Comparison of ENCODE assay signal across 8 mouse cellular contexts in the genomic region with DNA sequence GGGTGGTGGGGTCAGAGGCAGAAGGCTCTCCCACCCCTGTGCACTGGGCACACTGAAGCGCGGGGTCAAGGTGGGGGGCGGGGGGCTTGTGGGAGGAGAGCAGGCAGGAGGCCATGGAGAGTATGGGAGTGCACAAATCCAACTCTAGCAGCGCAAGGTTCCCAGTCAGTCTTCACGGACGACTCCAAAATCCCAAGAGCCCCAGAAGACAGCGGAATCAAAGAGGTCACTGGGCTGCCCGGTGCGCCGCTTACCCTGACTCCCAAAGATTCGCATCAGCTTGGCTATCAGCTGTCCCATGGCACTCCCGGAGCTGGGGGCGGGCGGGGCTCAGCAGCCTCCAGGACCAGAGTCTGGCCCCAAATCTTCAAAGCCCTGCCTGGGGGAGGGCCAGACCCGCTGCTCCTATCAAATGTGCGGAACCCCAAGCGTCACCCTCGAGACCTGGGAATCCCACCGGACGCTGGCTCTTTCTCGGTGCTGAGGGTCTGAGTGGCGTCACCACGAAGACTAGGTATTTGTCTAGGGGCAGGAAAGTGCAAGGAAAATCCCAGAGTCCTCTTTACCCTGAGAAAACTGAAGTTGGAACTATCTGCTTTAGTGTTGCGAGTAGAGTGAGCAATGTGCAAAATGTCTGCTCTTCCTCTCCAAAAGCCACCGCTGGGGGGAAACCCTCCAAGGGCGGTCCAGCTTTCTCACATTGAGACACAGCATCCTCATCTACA. TPM values are rescaled to one million over a fixed set of nuclear protein-coding genes. Genes with fewer than 3 reads are reported as not detected.
DNase-seq lines count a peak whose midpoint lies in the region; ATAC-seq lines count a peak whose summit lies in the region.

Arl5c (minus strand) TSS at position 618 of the 725 bp plus-strand sequence.

- peak; percentile 98 for DNase-seq in heart, adult 11 months
- no peak for DNase-seq in heart, adult 8-10 months (ENCODE audit: low spot score)
- DNase-seq in c-Kit-positive CD71-negative TER-119-negative erythroid progenitor cells, embryonic 14.5 days (ENCODE audit: low read depth), result peak; percentile 58
- no peak for DNase-seq in heart, embryonic 10.5 days (ENCODE audit: low spot score)
- DNase-seq in kidney, postnatal 14 days, result peak; percentile 56
- DNase-seq in splenic B cell, adult 2 months (ENCODE audit: low read depth, low spot score), result peak; percentile 85
- DNase-seq in layer of hippocampus, adult 8-10 months (ENCODE audit: low spot score in 2 of 2), result no peak

- peak; percentile 32; the same call in 1 of the 2 replicates for ATAC-seq in megakaryocyte-erythroid progenitor cell, adult 5-6 weeks (replicated peaks; ENCODE audit: low FRiP score, low TSS enrichment, poor library complexity, severe bottlenecking)

- WGBS in heart, embryonic 10.5 days, result 1% methylated on average over 26 of the region's 26 CpGs

- H3K27me3 ChIP-seq in heart, embryonic 10.5 days (ENCODE audit: insufficient read depth, poor library complexity, severe bottlenecking), result peaks cover 69% of the 10 kb centered on the region
- no peaks in the 10 kb centered on the region for H3K27me3 ChIP-seq in splenic B cell, adult 2 months (ENCODE audit: control insufficient read depth, insufficient read depth, low read length, poor library complexity, severe bottlenecking)

- H3K4me1 ChIP-seq in heart, embryonic 10.5 days, result peaks cover 26% of the 10 kb centered on the region

- no peaks in the 10 kb centered on the region for H3K9me3 ChIP-seq in heart, embryonic 10.5 days

- H3K4me3 ChIP-seq in heart, embryonic 10.5 days, result peak within 1 kb of the TSS; percentile 66

- H3K27ac ChIP-seq in heart, embryonic 10.5 days, result 0 out of 2 replicates have a peak within 1 kb of the TSS, but pooled peaks have one; percentile 52

- H3K36me3 ChIP-seq in heart, embryonic 10.5 days, result no peaks in the 10 kb centered on the region
- no peaks in the 10 kb centered on the region for H3K36me3 ChIP-seq in splenic B cell, adult 2 months (ENCODE audit: control insufficient read depth, insufficient read depth, low read length, poor library complexity, severe bottlenecking)

RNA-seq across cellular contexts. Expression of gene Arl5c, which starts in this region (rescaled TPM):
- under 1 TPM; 0.22 to 0.87 (median 0.45) TPM for total RNA-seq in heart, adult 8-10 months (2022)
- polyA plus RNA-seq in heart, embryonic 10.5 days (2016; fragmentation: Nextera tagmentation; extraction: Ambion mirVana), result 9.8 and 15.7 TPM in 2 replicates
- 2.4 and 9.8 TPM in 2 replicates for total RNA-seq in megakaryocyte-erythroid progenitor cell, adult 5-6 weeks (2014; fragmentation: Nextera tagmentation)
- total RNA-seq in megakaryocyte-erythroid progenitor cell, adult 5-6 weeks (2017), result 0.50 and 2.7 TPM in 2 replicates
- 1 to 10 TPM in 3 of 4 experiments, under 1 TPM in 1; 0.59 to 1.5 (median 1.3) TPM for total RNA-seq in layer of hippocampus, adult 8-10 months (2022)

Comparison
In these comparisons a context has a peak if more than half of its experiments do, and no peak if none do; other contexts are left out.
1. DNase-seq: peak in heart, adult 11 months (single experiment), c-Kit-positive CD71-negative TER-119-negative erythroid progenitor cells, embryonic 14.5 days (single experiment), kidney, postnatal 14 days (single experiment) and splenic B cell, adult 2 months (single experiment); none in heart, adult 8-10 months (single experiment), heart, embryonic 10.5 days (single experiment) and layer of hippocampus, adult 8-10 months (0 of 2).